Mouse (Mus musculus) CH12.LX (cell line): Measurements from ENCODE around the gene Alpk3. TPM values are rescaled to one million over a fixed set of nuclear protein-coding genes. Genes with fewer than 3 reads are reported as not detected.
"Not testable (repeated sequence)": the region's sequence is repeated elsewhere in the genome, so short reads cannot be mapped to it uniquely, and the experiment has no call there.

Source experiments
- DNase-seq: peaks from one replicate; pipeline ENCODE4 v3.0.0-alpha.2; 2013; ENCODE audit errors: extremely low read depth
- H3K27ac ChIP-seq: 2 replicates; pipeline ENCODE4 v1.5.1; 2012; ENCODE audit warnings: low read depth, mild to moderate bottlenecking, control low read depth, moderate library complexity; ENCODE audit not compliant: insufficient read depth
- H3K27me3 ChIP-seq: replicated peaks from 2 replicates; pipeline ENCODE3; 2012; ENCODE audit warnings: inconsistent platforms
- H3K36me3 ChIP-seq, 2 experiments: replicated peaks in 1 of 2; 2 replicates each; pipeline versions ENCODE3 to v1.6.1; 2012; ENCODE audit warnings: inconsistent platforms in 1 of 2, low read length in 1 of 2, mild to moderate bottlenecking in 1 of 2, mixed read lengths in 1 of 2, moderate library complexity in 1 of 2; ENCODE audit not compliant: control insufficient read depth in 1 of 2, insufficient read depth in 1 of 2
- H3K4me1 ChIP-seq, 2 experiments: 2 replicates each; pipeline ENCODE4 v1.6.1; 2012; ENCODE audit warnings: inconsistent platforms in 1 of 2, moderate library complexity in 1 of 2; ENCODE audit not compliant: insufficient read depth in 2 of 2, control insufficient read depth in 1 of 2
- H3K4me2 ChIP-seq: 2 replicates; pipeline ENCODE4 v1.6.1; 2012; ENCODE audit warnings: low read depth, mild to moderate bottlenecking, control low read depth; ENCODE audit not compliant: poor library complexity, insufficient read depth, severe bottlenecking
- H3K4me3 ChIP-seq, 3 experiments: fragments of 150-350 bp in 1 of 3; sonication (generic) in 1 of 3; replicated peaks in 1 of 3; 2 replicates each; pipeline versions ENCODE3 to v1.5.1; 2011 to 2012; ENCODE audit warnings: low read depth in 2 of 3, low read length in 2 of 3, mild to moderate bottlenecking in 2 of 3, moderate library complexity in 2 of 3, control low read depth in 1 of 3, improper control_type of control experiment in 1 of 3, inconsistent platforms in 1 of 3, mixed read lengths in 1 of 3; ENCODE audit not compliant: poor library complexity in 1 of 3
- H3K79me2 ChIP-seq: replicated peaks from 2 replicates; pipeline ENCODE4 v1.6.1; 2012; ENCODE audit warnings: mild to moderate bottlenecking, moderate library complexity; ENCODE audit not compliant: control insufficient read depth, poor library complexity, insufficient read depth, severe bottlenecking; ENCODE audit errors: extremely low read depth
- H3K9ac ChIP-seq: 2 replicates; pipeline ENCODE4 v1.6.1; 2012; ENCODE audit warnings: low read depth, mild to moderate bottlenecking, control low read depth, moderate library complexity; ENCODE audit not compliant: insufficient read depth
- H3K9me3 ChIP-seq: replicated peaks from 2 replicates; pipeline ENCODE3; 2012; ENCODE audit warnings: low read length, inconsistent platforms, mixed read lengths
- BHLHE40 ChIP-seq: IDR thresholded peaks from 2 replicates; pipeline ENCODE4 v1.6.1; 2011; ENCODE audit warnings: mild to moderate bottlenecking, low read depth, low read length, improper control_type of control experiment
- CHD1 ChIP-seq: IDR thresholded peaks from 2 replicates; pipeline ENCODE4 v1.6.1; 2012; ENCODE audit warnings: low read depth, low read length, improper control_type of control experiment, inconsistent platforms
- CHD2 ChIP-seq: IDR thresholded peaks from 2 replicates; pipeline ENCODE4 v1.6.1; 2011; ENCODE audit warnings: low read length, improper control_type of control experiment
- CTCF ChIP-seq, 2 experiments: IDR thresholded peaks in 1 of 2; conservative IDR thresholded peaks in 1 of 2; 2 replicates each; pipeline ENCODE4 v1.5.1; 2011 to 2012; ENCODE audit warnings: low read depth in 2 of 2, low read length in 2 of 2, improper control_type of control experiment in 1 of 2, inconsistent platforms in 1 of 2, mild to moderate bottlenecking in 1 of 2, moderate library complexity in 1 of 2
- E2F4 ChIP-seq: IDR thresholded peaks from 2 replicates; pipeline ENCODE4 v1.6.1; 2011; ENCODE audit warnings: low read depth, low read length, improper control_type of control experiment; ENCODE audit not compliant: insufficient replicate concordance
- EP300 ChIP-seq: IDR thresholded peaks from 2 replicates; pipeline ENCODE4 v1.6.1; 2011; ENCODE audit warnings: low read length, improper control_type of control experiment
- HCFC1 ChIP-seq: IDR thresholded peaks from 2 replicates; pipeline ENCODE4 v1.6.1; 2012; ENCODE audit warnings: low read depth, mild to moderate bottlenecking, inconsistent platforms, low read length, improper control_type of control experiment
- IRF4 ChIP-seq: IDR thresholded peaks from 2 replicates; pipeline ENCODE4 v1.6.1; 2014; ENCODE audit warnings: low read depth, mild to moderate bottlenecking, inconsistent platforms, low read length, improper control_type of control experiment
- JUN ChIP-seq: IDR thresholded peaks from 2 replicates; pipeline ENCODE4 v1.6.1; 2011; ENCODE audit warnings: low read depth, mild to moderate bottlenecking, low read length, improper control_type of control experiment, moderate library complexity; ENCODE audit not compliant: insufficient read depth
- KAT2A ChIP-seq: IDR thresholded peaks from 2 replicates; pipeline ENCODE4 v1.6.1; 2012; ENCODE audit warnings: low read length, improper control_type of control experiment, inconsistent platforms; ENCODE audit not compliant: insufficient replicate concordance
- MAFK ChIP-seq: IDR thresholded peaks from 2 replicates; pipeline ENCODE4 v1.6.1; 2011; ENCODE audit warnings: low read length, improper control_type of control experiment; ENCODE audit not compliant: insufficient replicate concordance
- MAX ChIP-seq: IDR thresholded peaks from 2 replicates; pipeline ENCODE4 v1.6.1; 2011; ENCODE audit warnings: low read length, improper control_type of control experiment
- MAZ ChIP-seq: IDR thresholded peaks from 2 replicates; pipeline ENCODE4 v1.6.1; 2012; ENCODE audit warnings: low read depth, mild to moderate bottlenecking, inconsistent platforms, low read length, improper control_type of control experiment, moderate library complexity
- MEF2A ChIP-seq: IDR thresholded peaks from 2 replicates; pipeline ENCODE4 v1.6.1; 2014; ENCODE audit warnings: low read depth, mild to moderate bottlenecking, inconsistent platforms, low read length, improper control_type of control experiment, borderline replicate concordance
- MXI1 ChIP-seq: IDR thresholded peaks from 2 replicates; pipeline ENCODE4 v1.6.1; 2011; ENCODE audit warnings: mild to moderate bottlenecking, low read depth, low read length, improper control_type of control experiment
- NELFE ChIP-seq: IDR thresholded peaks from 2 replicates; pipeline ENCODE4 v1.6.1; 2011; ENCODE audit warnings: low read depth, low read length, improper control_type of control experiment
- NRF1 ChIP-seq: IDR thresholded peaks from 2 replicates; pipeline ENCODE4 v1.6.1; 2014; ENCODE audit warnings: low read depth, mild to moderate bottlenecking, inconsistent platforms, low read length, improper control_type of control experiment, moderate library complexity
- PAX5 ChIP-seq: IDR thresholded peaks from 2 replicates; pipeline ENCODE4 v1.6.1; 2012; ENCODE audit warnings: low read length, inconsistent platforms, mixed read lengths
- POLR2A ChIP-seq: IDR thresholded peaks from 2 replicates; pipeline ENCODE4 v1.6.1; 2011; ENCODE audit warnings: low read depth, mild to moderate bottlenecking, improper control_type of control experiment, low read length
- POLR2AphosphoS2 ChIP-seq: IDR thresholded peaks from 2 replicates; pipeline ENCODE4 v1.6.1; 2011; ENCODE audit warnings: low read depth, low read length, improper control_type of control experiment
- RAD21 ChIP-seq: IDR thresholded peaks from 2 replicates; pipeline ENCODE4 v1.6.1; 2011; ENCODE audit warnings: low read depth, mild to moderate bottlenecking, low read length, improper control_type of control experiment, moderate library complexity
- RCOR1 ChIP-seq: conservative IDR thresholded peaks from 2 replicates; pipeline ENCODE4 v1.6.1; 2012; ENCODE audit warnings: low read depth, mild to moderate bottlenecking, inconsistent platforms, low read length, improper control_type of control experiment
- SIN3A ChIP-seq: IDR thresholded peaks from 2 replicates; pipeline ENCODE4 v1.6.1; 2012; ENCODE audit warnings: low read length, improper control_type of control experiment, inconsistent platforms
- SMC3 ChIP-seq: IDR thresholded peaks from 2 replicates; pipeline ENCODE4 v1.6.1; 2011; ENCODE audit warnings: low read depth, low read length, improper control_type of control experiment
- TBP ChIP-seq: conservative IDR thresholded peaks from 2 replicates; pipeline ENCODE4 v1.6.1; 2011; ENCODE audit warnings: low read depth, low read length, improper control_type of control experiment
- TCF12 ChIP-seq: IDR thresholded peaks from 2 replicates; pipeline ENCODE4 v1.6.1; 2014; ENCODE audit warnings: low read depth, mild to moderate bottlenecking, inconsistent platforms, low read length, improper control_type of control experiment
- UBTF ChIP-seq: IDR thresholded peaks from 2 replicates; pipeline ENCODE4 v1.6.1; 2012; ENCODE audit warnings: low read depth, mild to moderate bottlenecking, inconsistent platforms, low read length, improper control_type of control experiment, moderate library complexity
- USF1 ChIP-seq: IDR thresholded peaks from 2 replicates; pipeline ENCODE4 v1.6.1; 2014; ENCODE audit warnings: low read depth, mild to moderate bottlenecking, inconsistent platforms, low read length, improper control_type of control experiment
- USF2 ChIP-seq: conservative IDR thresholded peaks from 2 replicates; pipeline ENCODE4 v1.6.1; 2011; ENCODE audit warnings: low read depth, low read length, improper control_type of control experiment
- ZC3H11A ChIP-seq: IDR thresholded peaks from 2 replicates; pipeline ENCODE4 v1.6.1; 2012; ENCODE audit warnings: low read depth, mild to moderate bottlenecking, inconsistent platforms, low read length, improper control_type of control experiment
- ZKSCAN1 ChIP-seq: IDR thresholded peaks from 2 replicates; pipeline ENCODE4 v1.6.1; 2012; ENCODE audit warnings: low read depth, inconsistent platforms, low read length, improper control_type of control experiment, borderline replicate concordance
- ZMIZ1 ChIP-seq: IDR thresholded peaks from 2 replicates; pipeline ENCODE4 v1.6.1; 2012; ENCODE audit warnings: low read depth, mild to moderate bottlenecking, inconsistent platforms, low read length, improper control_type of control experiment
- ZNF384 ChIP-seq: IDR thresholded peaks from 2 replicates; pipeline ENCODE4 v1.6.1; 2012; ENCODE audit warnings: low read depth, low read length, improper control_type of control experiment, inconsistent platforms
- dilution Hi-C: fragments of 300-500 bp; cut with MboI; formaldehyde crosslinking; loops from 2 replicates; pipeline ENCODE4 v1.14.3; 2020; ENCODE audit warnings: low sequenced_read_pairs; ENCODE audit not compliant: extremely low pct_unique_long_range_greater_than_20kb, extremely low pct_ligation_motif_present
- in situ Hi-C: fragments of 300-500 bp; cut with MboI; formaldehyde crosslinking; loops from 3 replicates; pipeline ENCODE4 v1.14.3; 2019; ENCODE audit warnings: low sequenced_read_pairs, low pct_ligation_motif_present, low pct_unique_long_range_greater_than_20kb, mixed read lengths
- polyA plus RNA-seq: library from polyadenylated mRNA; unstranded; fragments of >175 nt; gene quantifications from 2 replicates; pipeline ENCODE4 v1.2.1, GENCODE M21; 2012; ENCODE audit warnings: low read depth; ENCODE audit not compliant: insufficient read length
- total RNA-seq, 2 experiments: library from RNA; depleted of rRNA; stranded (reverse); fragments of 300-350 nt in 1 of 2; fragments of >200 nt in 1 of 2; gene quantifications; 2 replicates each; pipeline ENCODE4 v1.2.3; 2012 to 2014

Alpk3 gene
- total and polyA plus RNA-seq, 3 experiments = 0.13 to 1.1 (median 0.64) TPM

DNA sequence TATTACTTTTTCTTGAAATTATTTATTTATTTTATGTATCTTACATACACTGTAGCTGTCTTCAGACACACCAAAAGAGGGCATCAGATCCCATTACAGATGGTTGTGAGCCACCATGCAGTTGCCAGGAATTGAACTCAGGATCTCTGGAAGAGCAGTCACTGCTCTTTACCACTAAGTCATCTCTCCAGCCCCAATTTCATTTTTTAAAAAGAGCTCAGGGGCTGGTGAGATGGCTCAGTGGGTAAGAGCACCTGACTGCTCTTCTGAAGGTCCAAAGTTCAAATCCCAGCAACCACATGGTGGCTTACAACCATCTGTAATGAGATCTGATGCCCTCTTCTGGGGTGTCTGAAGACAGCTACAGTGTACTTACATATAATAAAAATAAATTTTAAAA lies 96.8 kb downstream of the Alpk3 start:
- H3K79me2 ChIP-seq, H3K4me2 ChIP-seq, H3K9me3 ChIP-seq, H3K4me3 ChIP-seq, H3K36me3 ChIP-seq, dilution Hi-C loops, H3K9ac ChIP-seq, H3K27me3 ChIP-seq, H3K27ac ChIP-seq: not testable (repeated sequence)
- peak; percentile 41 for DNase-seq
- H3K4me1 ChIP-seq = peaks cover 0 to 32% of the 10 kb centered on the region in 2 experiments; a peak in 3 of 4 replicates
- TF ChIP-seq TBP = peak; percentile 88
- in situ Hi-C loops = loop anchor here (10.0 to 25.0 kb wide), 3 partner anchors 269 to 417 kb away; no protein-coding TSS in a partner anchor

DNA sequence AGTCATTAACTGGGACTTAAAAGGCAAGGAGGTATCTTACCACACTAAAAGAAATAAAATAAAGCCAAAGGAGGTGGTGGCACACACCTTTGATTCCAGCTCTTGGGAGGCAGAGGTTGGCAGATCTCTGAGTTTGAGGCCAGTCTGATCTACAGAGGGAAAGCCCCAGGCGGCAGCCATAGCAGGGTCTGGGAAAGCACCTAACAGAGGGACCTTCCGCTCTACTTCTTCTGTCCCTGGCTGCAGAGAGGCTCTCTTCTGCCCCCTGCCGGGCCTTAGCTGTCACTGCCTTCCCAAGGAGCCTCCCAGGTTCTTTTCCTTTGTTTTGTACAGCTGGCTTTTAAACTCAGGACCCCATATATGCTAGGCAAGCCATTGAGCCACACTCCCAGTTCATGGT lies 97.6 kb downstream of the Alpk3 start:
- Histone ChIP-seq H3K4me1 (peaks cover 0 to 32% of the 10 kb centered on the region in 2 experiments; a peak in 3 of 4 replicates), H3K9ac (peak overlapping the region; percentile 42; the same call in 1 of the 2 replicates), H3K4me3 (no peak overlapping the region), H3K9me3 (no peaks in the 10 kb centered on the region), H3K4me2 (0 out of 2 replicates have a peak overlapping the region, but pooled peaks have one; percentile 48), H3K36me3 (no peaks in the 10 kb centered on the region), H3K27ac (no peak overlapping the region), H3K79me2 (no peaks in the 10 kb centered on the region), H3K27me3 (no peaks in the 10 kb centered on the region)
- in situ Hi-C loops (loop anchor here (10.0 to 25.0 kb wide), 3 partner anchors 270 to 418 kb away; no protein-coding TSS in a partner anchor), dilution Hi-C loops (no loop called here)
- peak; percentile 93 for DNase-seq
- TF ChIP-seq BHLHE40 (peak; percentile 27; the same call in 1 of the 2 replicates), ZNF384 (no peak), POLR2AphosphoS2 (no peak), CHD1 (no peak), CHD2 (no peak), RAD21 (peak; percentile 93), HCFC1 (peak; percentile 35; the same call in 1 of the 2 replicates), MAFK (no peak), SMC3 (peak; percentile 86), NRF1 (no peak), ZKSCAN1 (no peak), MAX (no peak), ZC3H11A (peak; percentile 50; the same call in 1 of the 2 replicates), JUN (no peak), KAT2A (no peak), CTCF (conservative IDR thresholded peaks at IDR 0.05 in 1 of 2, IDR thresholded peaks at IDR 0.05 in 1 of 2; ENCODE audit: low read depth in 2 of 2, low read length in 2 of 2) (peak; percentile 91 to 95), UBTF (no peak), NELFE (no peak; the same call in 1 of the 2 replicates), TBP (0 out of 2 replicates have a peak, but pooled peaks have one; percentile 21), E2F4 (0 out of 2 replicates have a peak, but pooled peaks have one; percentile 31), SIN3A (no peak), MAZ (no peak), POLR2A (peak; percentile 46; the same call in 1 of the 2 replicates), PAX5 (no peak), USF1 (no peak), MEF2A (peak; percentile 72), RCOR1 (no peak), EP300 (peak; percentile 76), TCF12 (peak; percentile 44), MXI1 (no peak; the same call in 1 of the 2 replicates), ZMIZ1 (no peak), USF2 (no peak), IRF4 (peak; percentile 60)
